Mouse (Mus musculus) c-Kit-negative CD71-positive TER-119-positive erythroid progenitor cells, embryonic 14.5 days (primary cell): ENCODE data around the gene Cep89.

Source experiments
- DNase-seq: peaks from one replicate; pipeline ENCODE4 v3.0.0-alpha.2; 2013; ENCODE audit warnings: low read depth, low spot score

Cep89 gene

GRCm38 (mm10) chr7:35396542-35397168, at the start of gene Cep89, which contains the start of gene Faap24:
Gene Cep89, plus strand, starts transcription at chr7:35397035.
Gene Faap24, minus strand, starts transcription at chr7:35396836.
- DNase-seq, result peak; percentile 93

- no peak for DNase-seq
These were observed 48.7 kb upstream of the Cep89 start for GRCm38 (mm10) chr7:35347918-35348700.

DNA sequence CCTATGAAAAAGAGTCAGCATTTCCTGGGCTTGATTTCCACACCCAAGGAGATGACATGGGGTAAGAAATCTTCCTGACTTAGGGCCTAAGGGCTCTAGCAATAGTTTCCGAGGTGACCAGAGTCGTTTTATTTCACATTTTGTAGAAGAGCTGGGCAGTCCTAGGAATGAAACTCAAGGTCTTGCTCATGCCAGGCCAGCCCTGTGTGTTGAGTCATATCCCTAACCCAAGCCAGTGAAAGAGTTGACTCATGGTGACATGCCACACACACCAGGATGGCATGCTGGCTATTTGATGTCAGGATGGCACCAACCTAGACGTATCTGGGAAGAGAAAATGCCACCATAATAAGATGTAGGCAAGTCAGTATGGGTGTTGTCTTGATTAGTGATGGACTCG, 47.8 kb upstream of the Cep89 start:
- no peak for DNase-seq

GRCm38 (mm10) chr7:35349886-35350684, 46.8 kb upstream of the Cep89 start:
- DNase-seq, result no peak

GRCm38 (mm10) chr7:35351155-35351554, 45.7 kb upstream of the Cep89 start:
- DNase-seq, result no peak

DNA sequence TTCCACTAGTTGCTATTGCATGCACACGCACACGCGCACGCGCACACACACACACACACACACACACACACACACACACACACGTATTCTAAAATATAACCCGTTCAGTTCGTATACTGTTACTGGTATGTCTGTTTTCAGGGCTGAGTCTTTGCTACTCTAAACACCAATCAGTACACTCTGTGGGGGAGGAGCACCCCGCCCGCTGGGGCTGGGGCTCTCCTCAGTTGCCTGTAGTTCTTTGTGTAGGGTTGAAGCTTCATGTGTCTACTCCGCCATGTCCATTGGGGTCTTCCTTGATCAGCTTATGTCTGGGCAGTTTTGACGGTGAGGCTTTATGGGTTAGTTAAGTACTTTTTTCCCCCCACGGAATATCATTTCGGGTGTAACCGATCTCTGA, 43.5 kb upstream of the Cep89 start:
- no peak for DNase-seq

DNA sequence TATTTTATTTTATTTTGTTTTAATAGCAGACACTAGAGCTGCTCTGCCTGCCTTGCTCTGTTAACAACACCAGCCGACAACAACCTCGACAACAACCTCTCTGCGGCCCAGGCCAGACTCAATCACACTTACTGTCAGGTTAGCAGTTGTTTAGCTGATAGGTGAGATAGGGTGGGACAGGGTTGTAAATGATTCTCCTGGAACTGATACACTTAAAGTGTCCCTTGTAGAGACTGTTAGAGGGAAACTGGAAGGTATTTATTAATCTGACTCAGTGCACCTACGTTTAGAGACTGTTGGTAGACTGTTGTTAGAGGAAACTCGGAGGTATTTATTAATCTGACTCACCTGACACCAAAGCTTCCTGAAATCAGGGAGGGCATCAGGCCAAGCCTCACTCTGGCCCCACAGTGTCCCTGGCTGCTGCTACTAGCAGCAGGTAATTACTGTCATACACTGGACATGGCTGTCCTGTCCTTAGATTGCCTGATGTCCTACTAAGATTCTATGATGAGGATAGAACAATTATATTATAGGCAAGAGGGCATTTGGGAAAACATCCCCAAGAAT, 41.4 kb upstream of the Cep89 start:
- no peak for DNase-seq

GRCm38 (mm10) chr7:35357621-35358020, 39.2 kb upstream of the Cep89 start:
- DNase-seq, result no peak

GRCm38 (mm10) chr7:35362253-35362652, 34.6 kb upstream of the Cep89 start:
- no peak for DNase-seq

GRCm38 (mm10) chr7:35362868-35363267, 34.0 kb upstream of the Cep89 start:
- no peak for DNase-seq

GRCm38 (mm10) chr7:35365161-35365910, 31.5 kb upstream of the Cep89 start:
- DNase-seq, result no peak

DNA sequence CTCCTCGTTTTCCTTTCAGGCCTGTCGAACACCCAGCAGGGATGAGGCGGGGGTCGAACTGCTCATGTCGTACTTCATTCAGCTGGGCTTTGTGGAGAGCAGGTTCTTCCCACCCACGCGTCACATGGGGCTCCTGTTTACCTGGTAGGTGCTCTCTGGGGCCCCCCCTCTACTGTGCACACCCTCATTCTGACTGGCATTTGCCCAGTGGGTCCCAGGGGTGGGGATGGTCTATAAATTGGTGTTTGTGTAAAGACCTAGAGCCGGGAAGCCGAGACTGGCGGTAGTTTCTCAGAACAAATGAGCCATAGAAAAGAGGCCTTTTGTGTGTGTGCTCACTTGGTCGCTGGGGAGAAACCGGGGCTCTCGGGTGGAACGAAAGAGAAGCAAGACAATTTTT, 25.7 kb upstream of the Cep89 start:
- DNase-seq, result no peak

DNA sequence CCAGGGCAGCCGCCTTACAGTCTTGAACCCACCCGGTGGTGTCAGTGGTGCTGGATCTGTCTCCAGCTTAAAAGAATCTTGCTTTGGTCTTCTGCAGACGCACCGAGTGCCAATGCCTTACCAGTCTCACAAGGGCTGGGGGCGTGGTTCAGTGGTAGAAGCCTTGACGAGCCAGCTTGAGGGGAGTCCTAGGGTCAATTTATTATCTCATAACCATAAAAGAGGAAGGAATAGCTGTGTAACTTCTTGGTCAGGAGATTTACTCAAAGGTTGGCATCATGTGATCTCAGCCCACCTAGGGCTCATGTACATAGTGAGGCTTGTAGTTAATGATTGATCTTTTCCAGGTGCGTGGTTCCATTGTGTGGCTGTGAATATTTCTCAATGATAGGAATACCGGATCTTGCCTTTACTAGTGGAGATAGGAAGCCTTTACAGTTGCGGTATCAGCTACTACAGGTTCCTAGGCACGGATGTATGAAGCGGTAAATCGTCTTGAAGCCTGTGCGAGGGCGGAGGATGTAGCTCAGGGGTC, 24.3 kb upstream of the Cep89 start:
- no peak for DNase-seq

- DNase-seq, result no peak
These were observed 23.5 kb upstream of the Cep89 start for GRCm38 (mm10) chr7:35373146-35373989.

DNA sequence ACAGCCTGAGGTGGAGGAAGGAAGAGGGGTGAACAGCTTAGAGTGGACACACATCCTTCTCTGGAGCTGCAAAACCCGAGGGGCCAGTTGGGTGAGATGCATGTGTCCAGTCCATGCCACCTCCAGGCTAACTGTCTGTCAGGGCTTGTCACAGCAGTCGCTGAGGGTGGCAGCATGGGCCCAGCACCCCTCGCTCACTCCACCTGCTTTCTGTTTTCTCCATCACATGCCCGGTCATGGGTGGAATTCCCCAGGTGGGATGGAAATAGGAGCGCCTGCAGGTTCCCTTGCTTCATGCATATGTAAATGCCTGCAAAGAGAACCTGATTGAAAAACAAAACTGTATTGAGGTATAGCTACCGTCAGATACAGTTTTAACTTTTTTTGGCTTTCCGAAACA, 22.6 kb upstream of the Cep89 start:
- no peak for DNase-seq

DNA sequence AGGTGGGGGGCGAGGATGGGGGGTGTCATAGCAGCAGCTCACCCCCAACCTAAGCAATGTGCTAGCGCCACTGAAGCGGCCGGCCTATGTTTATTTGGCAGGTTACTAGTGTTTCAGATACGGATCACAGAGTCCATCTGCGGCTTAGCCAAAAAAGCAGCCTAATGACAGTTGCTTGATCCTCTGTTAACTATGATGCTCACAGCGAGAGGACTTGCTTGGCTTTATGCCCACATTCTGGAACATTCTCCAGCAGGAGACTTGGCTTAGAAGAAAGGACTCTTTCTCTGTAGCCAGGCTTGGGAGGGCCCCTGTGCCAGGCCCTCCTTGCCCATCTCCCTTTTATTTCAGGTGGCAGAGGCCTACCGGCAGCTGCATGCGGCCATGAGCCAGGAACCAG, 20.2 kb upstream of the Cep89 start:
- no peak for DNase-seq

GRCm38 (mm10) chr7:35379492-35380119, 17.2 kb upstream of the Cep89 start:
- no peak for DNase-seq

- DNase-seq, result no peak
These were observed 16.5 kb upstream of the Cep89 start for GRCm38 (mm10) chr7:35380351-35380750.

- no peak for DNase-seq
These were observed 15.0 kb upstream of the Cep89 start for GRCm38 (mm10) chr7:35381861-35382260.
